Mouse (Mus musculus) megakaryocyte, embryonic 14.5 days (primary cell): ENCODE measurements around the gene Prf1. TPM values are rescaled to one million over a fixed set of nuclear protein-coding genes. Genes with fewer than 3 reads are reported as not detected.

Experiments
- H3K27me3 ChIP-seq: replicated peaks from 2 replicates; pipeline ENCODE3; 2012; ENCODE audit warnings: inconsistent platforms
- H3K36me3 ChIP-seq: replicated peaks from 2 replicates; pipeline ENCODE3; 2012; ENCODE audit warnings: low read length, inconsistent platforms, mixed read lengths
- H3K4me1 ChIP-seq: 2 replicates; pipeline ENCODE4 v1.6.1; 2012; ENCODE audit warnings: inconsistent platforms
- H3K4me3 ChIP-seq: replicated peaks from 2 replicates; pipeline ENCODE3; 2012; ENCODE audit warnings: moderate library complexity, mild to moderate bottlenecking, inconsistent platforms
- H3K9me3 ChIP-seq: 2 replicates; pipeline ENCODE4 v1.6.1; 2012; ENCODE audit warnings: inconsistent platforms
- FLI1 ChIP-seq: IDR thresholded peaks from 2 replicates; pipeline ENCODE4 v1.6.1; 2012; ENCODE audit warnings: low read length, inconsistent platforms, mixed read lengths
- GATA1 ChIP-seq: IDR thresholded peaks from 3 replicates; pipeline ENCODE4 v1.6.1; 2012; ENCODE audit warnings: mixed read lengths, low read length, inconsistent platforms, borderline replicate concordance
- polyA plus RNA-seq: library from polyadenylated mRNA; stranded (reverse); fragments of >175 nt; gene quantifications from 2 replicates; pipeline ENCODE4 v1.2.3, GENCODE M21; 2012; ENCODE audit warnings: low replicate concordance; ENCODE audit not compliant: insufficient read depth

The Prf1 gene
- not detected in 2 replicates for polyA plus RNA-seq

GRCm38 (mm10) chr10:61297477-61297876 lies at the start of gene Prf1:
Gene Prf1, plus strand, starts transcription at chr10:61297833.
- peaks cover 11% of the 10 kb centered on the region for H3K4me1 ChIP-seq
- no peak for TF ChIP-seq GATA1
- no peak for TF ChIP-seq FLI1
- no peaks in the 10 kb centered on the region for H3K36me3 ChIP-seq
- H3K9me3 ChIP-seq: peaks cover 10% of the 10 kb centered on the region; the same call in 1 of the 2 replicates
- H3K27me3 ChIP-seq: peaks cover 25% of the 10 kb centered on the region
- H3K4me3 ChIP-seq: no peak within 1 kb of the TSS

DNA sequence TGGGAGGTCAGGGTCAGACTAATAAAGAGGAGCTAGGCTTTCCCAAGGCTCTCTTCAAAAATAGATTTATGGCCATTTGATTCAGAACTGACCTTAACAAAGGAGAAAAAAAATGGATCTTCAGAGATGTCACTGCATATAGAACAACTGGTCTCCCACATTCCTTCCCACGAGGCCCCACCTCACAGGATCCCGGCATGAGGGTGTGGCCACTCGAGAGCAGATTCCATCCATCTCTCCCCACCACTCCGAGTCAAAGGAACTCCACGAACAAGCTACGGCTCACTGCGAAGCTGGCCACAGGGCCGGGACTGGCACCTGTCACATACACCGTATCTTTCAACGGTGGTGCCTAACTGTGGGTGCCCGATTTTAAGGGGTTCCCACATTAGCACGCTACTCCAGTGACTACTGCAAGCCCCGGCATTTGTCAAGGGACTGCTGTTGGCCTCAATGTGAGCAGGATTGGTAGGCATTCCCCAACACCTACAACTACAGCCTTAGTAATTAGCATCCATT lies 49.0 kb upstream of the Prf1 start:
- H3K27me3 ChIP-seq: peaks cover 46% of the 10 kb centered on the region
- TF ChIP-seq FLI1 (no peak), GATA1 (no peak)
- peaks cover 7% of the 10 kb centered on the region for H3K4me1 ChIP-seq
- H3K9me3 ChIP-seq: peaks cover 10% of the 10 kb centered on the region
- H3K4me3 ChIP-seq: no peak overlapping the region
- no peaks in the 10 kb centered on the region for H3K36me3 ChIP-seq

DNA sequence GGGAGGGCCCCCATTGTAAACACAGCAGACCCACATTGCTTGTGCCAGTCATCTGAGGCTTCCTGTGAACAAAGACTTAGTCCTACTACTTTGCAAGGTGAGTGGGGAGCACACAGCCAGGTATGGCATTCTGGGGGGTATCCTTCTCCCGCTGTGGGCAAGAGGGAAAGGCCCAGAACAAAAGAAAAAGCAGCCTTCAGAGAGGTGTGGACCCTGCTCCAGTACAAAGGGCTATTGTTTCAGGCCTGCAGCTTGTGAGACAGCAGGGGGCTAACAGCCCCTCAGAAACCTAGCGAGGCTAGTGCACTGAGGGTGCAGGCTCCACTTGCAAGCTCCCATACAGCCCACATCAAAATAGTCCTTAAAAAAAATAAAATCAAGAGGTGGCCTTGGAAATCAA lies 47.7 kb upstream of the Prf1 start:
- peaks cover 48% of the 10 kb centered on the region for H3K27me3 ChIP-seq
- peaks cover 16% of the 10 kb centered on the region for H3K9me3 ChIP-seq
- peaks cover 7% of the 10 kb centered on the region for H3K4me1 ChIP-seq
- H3K4me3 ChIP-seq: no peak overlapping the region
- H3K36me3 ChIP-seq: no peaks in the 10 kb centered on the region
- no peak for TF ChIP-seq FLI1
- TF ChIP-seq GATA1: no peak

DNA sequence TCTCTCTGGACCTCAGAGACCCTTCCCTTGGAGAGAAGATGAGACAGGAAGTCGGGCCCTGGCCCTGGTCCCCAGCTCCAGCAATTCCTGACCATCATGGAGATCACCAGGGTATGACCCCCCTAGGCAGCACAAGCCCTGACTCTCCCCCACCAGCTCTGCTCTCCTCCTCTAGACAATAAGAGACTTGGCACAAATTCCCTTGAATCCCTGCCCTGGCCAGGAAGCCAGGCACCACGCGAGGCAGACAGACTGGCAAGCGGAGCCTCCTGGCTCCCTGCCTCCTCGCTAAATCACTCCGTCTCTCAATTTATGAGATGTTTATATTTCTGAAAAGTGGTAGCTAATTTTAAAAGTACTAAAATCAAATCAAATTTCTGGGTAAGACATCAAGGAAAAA lies 42.9 kb upstream of the Prf1 start:
- Histone ChIP-seq H3K36me3 (no peaks in the 10 kb centered on the region), H3K9me3 (peaks cover 21% of the 10 kb centered on the region), H3K4me1 (peaks cover 6% of the 10 kb centered on the region; the same call in 1 of the 2 replicates), H3K4me3 (no peak overlapping the region), H3K27me3 (peaks cover 38% of the 10 kb centered on the region)
- TF ChIP-seq GATA1 (no peak), FLI1 (no peak)

- H3K36me3 ChIP-seq: no peaks in the 10 kb centered on the region
- H3K27me3 ChIP-seq: peaks cover 35% of the 10 kb centered on the region
- H3K9me3 ChIP-seq: peaks cover 21% of the 10 kb centered on the region
- no peak overlapping the region for H3K4me3 ChIP-seq
- TF ChIP-seq FLI1 (no peak), GATA1 (no peak)
- peaks cover 6% of the 10 kb centered on the region for H3K4me1 ChIP-seq
Observed at GRCm38 (mm10) chr10:61255190-61255589, 42.4 kb upstream of the Prf1 start.

GRCm38 (mm10) chr10:61256665-61257064 lies 41.0 kb upstream of the Prf1 start:
- TF ChIP-seq FLI1 (no peak), GATA1 (no peak)

DNA sequence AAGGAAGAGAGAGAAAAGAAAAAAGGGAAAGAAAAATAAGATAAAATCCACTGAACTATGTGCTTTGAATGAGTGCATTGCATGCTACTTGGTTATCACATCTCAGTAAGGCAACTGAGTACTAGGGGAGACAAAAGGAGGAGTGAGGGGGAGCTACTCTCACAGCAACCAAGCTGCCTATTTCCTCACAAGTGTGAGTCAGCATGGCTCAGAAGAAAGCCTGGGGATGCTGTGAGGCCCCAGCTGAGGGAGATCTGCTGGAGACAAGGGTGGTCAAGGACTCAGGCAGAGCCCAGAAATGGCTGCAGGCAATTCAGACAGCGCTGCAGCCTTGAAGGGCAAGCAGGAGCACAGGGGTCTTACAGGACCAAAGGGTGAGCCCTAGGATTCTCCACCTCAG lies 39.5 kb upstream of the Prf1 start:
- no peak for TF ChIP-seq FLI1
- TF ChIP-seq GATA1: no peak
- Histone ChIP-seq H3K27me3 (peaks cover 38% of the 10 kb centered on the region), H3K4me1 (peaks cover 15% of the 10 kb centered on the region), H3K36me3 (no peaks in the 10 kb centered on the region), H3K4me3 (no peak overlapping the region), H3K9me3 (peaks cover 16% of the 10 kb centered on the region)

More at GRCm38 (mm10) chr10:61256665-61257064, 41.0 kb upstream of the Prf1 start:
- peaks cover 36% of the 10 kb centered on the region for H3K27me3 ChIP-seq
- peaks cover 21% of the 10 kb centered on the region for H3K9me3 ChIP-seq
- no peak overlapping the region for H3K4me3 ChIP-seq
- H3K36me3 ChIP-seq: no peaks in the 10 kb centered on the region
- H3K4me1 ChIP-seq: peaks cover 15% of the 10 kb centered on the region

DNA sequence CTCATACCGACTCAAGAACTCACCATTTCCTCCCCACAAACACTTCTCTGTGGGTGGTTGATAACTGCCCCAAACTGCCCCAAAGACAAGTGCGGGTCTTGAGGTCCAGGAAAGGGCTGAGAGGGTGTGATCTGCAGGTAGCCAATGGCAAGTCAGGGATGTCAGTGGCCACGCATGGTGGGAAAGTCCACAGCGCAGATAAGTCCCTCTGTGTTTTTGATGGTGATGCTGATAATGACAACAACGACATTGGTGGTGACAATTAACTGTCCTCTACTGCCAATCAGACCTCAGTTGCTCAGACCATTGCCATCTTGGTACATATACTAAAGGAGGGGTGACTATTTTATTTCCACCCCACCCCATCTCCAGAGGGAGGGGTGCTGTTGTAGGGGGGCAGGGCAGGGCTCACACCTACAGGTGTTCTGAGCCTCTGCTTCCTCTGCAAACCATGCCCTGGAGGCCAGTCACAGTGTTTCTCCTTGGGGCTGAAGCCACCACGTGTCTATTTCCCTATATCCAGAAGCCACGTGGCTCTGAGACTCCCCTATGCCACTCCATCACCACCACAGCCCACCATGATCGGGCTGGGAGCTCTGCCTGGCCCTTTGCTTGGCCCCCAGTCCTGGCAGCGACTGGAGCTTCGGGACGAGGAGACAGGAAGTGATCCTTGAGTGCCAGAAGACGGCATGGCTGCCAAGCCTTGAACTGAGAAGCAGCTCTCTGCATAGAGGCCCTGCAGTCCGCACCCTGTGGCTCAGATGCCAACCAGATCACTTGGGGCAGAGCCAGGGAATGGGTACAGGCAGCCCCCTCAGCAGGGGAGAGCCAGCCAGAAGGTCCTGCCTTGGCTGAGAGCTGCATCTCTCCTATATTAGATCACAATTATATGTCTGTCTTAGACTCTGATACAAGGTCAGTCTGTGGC lies 36.1 kb upstream of the Prf1 start:
- Histone ChIP-seq H3K4me1 (peaks cover 15% of the 10 kb centered on the region), H3K9me3 (peaks cover 23% of the 10 kb centered on the region), H3K27me3 (peaks cover 54% of the 10 kb centered on the region), H3K4me3 (no peak overlapping the region), H3K36me3 (no peaks in the 10 kb centered on the region)
- TF ChIP-seq GATA1 (no peak), FLI1 (no peak)

GRCm38 (mm10) chr10:61263606-61264005 lies 34.0 kb upstream of the Prf1 start:
- Histone ChIP-seq H3K4me3 (no peak overlapping the region), H3K9me3 (peaks cover 17% of the 10 kb centered on the region), H3K36me3 (no peaks in the 10 kb centered on the region), H3K4me1 (peaks cover 9% of the 10 kb centered on the region; the same call in 1 of the 2 replicates), H3K27me3 (peaks cover 64% of the 10 kb centered on the region)
- TF ChIP-seq FLI1 (no peak), GATA1 (no peak)

- Histone ChIP-seq H3K4me3 (no peak overlapping the region), H3K36me3 (no peaks in the 10 kb centered on the region), H3K9me3 (peaks cover 17% of the 10 kb centered on the region), H3K27me3 (peaks cover 81% of the 10 kb centered on the region), H3K4me1 (peaks cover 3% of the 10 kb centered on the region; the same call in 1 of the 2 replicates)
- TF ChIP-seq FLI1: no peak
- TF ChIP-seq GATA1: no peak
Observed at GRCm38 (mm10) chr10:61267378-61267777, 30.3 kb upstream of the Prf1 start.
